Mouse (Mus musculus): ENCODE measurements at regions not wholly inside any gene's neighbourhood (a gene's known extent, or its start where the extent isn't known, plus 50 kb on each side); places are given as distances from the start of the nearest gene placed in this dataset.

DNA sequence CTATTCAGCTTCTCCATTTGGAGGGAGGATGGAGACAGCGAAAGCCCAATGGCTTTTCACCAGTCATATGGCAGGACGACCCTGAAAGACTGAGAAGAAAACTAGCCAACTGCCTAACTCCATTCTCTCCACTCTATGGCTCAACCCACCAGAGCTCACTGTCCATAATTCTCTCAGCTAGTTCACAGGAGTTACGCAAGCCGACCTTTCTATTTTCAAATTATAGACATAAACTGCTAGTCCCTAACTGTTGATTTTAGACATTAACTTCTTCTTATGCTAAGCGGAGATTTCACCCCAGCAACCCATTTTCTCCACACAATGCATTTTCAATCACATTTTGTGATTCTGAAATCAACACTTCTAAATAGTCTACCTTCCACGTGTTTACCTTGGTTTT lies 281.8 kb upstream of the Tank start:
- TF ChIP-seq CTCF (conservative IDR thresholded peaks at IDR 0.05; ENCODE audit: low read length) (no peak), POU5F1 (IDR thresholded peaks at IDR 0.05; ENCODE audit: borderline replicate concordance, low read length) (no peak)
